Mouse (Mus musculus) hindbrain, embryonic 12.5 days (tissue): ENCODE results near the gene Smarcc2. TPM values are rescaled to one million over a fixed set of nuclear protein-coding genes. Genes with fewer than 3 reads are reported as not detected.
A peak's percentile ranks its signal among the peaks of the same experiment; 100 is the strongest.

Experiments used
- ATAC-seq: fragments of 200-750 bp; cut with Nextera tagmentation; 2 replicates; pipeline ENCODE4 v1.8.0; 2017; ENCODE audit warnings: moderate TSS enrichment; ENCODE audit not compliant: low FRiP score
- H3K27ac ChIP-seq: fragments of 300-500 bp; sonication (generic); 2 replicates; pipeline ENCODE4 v1.5.1; 2016; ENCODE audit warnings: mild to moderate bottlenecking
- H3K27me3 ChIP-seq: fragments of 300-500 bp; sonication (generic); 2 replicates; pipeline ENCODE4 v1.6.1; 2016; ENCODE audit warnings: mild to moderate bottlenecking
- H3K36me3 ChIP-seq: fragments of 300-500 bp; sonication (generic); 2 replicates; pipeline ENCODE4 v1.6.1; 2016; ENCODE audit warnings: mild to moderate bottlenecking
- H3K4me1 ChIP-seq: fragments of 300-500 bp; sonication (generic); 2 replicates; pipeline ENCODE4 v1.6.1; 2016
- H3K4me2 ChIP-seq: fragments of 300-500 bp; sonication (generic); replicated peaks from 2 replicates; pipeline ENCODE4 v1.6.1; 2016; ENCODE audit warnings: mild to moderate bottlenecking
- H3K4me3 ChIP-seq: fragments of 300-500 bp; sonication (generic); 2 replicates; pipeline ENCODE4 v1.5.1; 2016; ENCODE audit warnings: mild to moderate bottlenecking
- H3K9ac ChIP-seq: fragments of 300-500 bp; sonication (generic); 2 replicates; pipeline ENCODE4 v1.6.1; 2016; ENCODE audit warnings: mild to moderate bottlenecking, moderate library complexity
- H3K9me3 ChIP-seq: fragments of 300-500 bp; sonication (generic); replicated peaks from 2 replicates; pipeline ENCODE4 v1.6.1; 2016; ENCODE audit warnings: mild to moderate bottlenecking
- WGBS: fragments of 180-500 bp; shearing (Covaris S2); methylation state at CpG from one replicate; pipeline ENCODE4 v1.1.7; 2016; 5-methylcytosine and 5-hydroxymethylcytosine counted together
- polyA plus RNA-seq: library from polyadenylated mRNA; unstranded; fragments of >200 nt; fragmentation: Nextera tagmentation; extraction: Ambion mirVana; gene quantifications from 2 replicates; pipeline ENCODE4 v1.2.1, GENCODE M21; 2016

Gene Smarcc2
- polyA plus RNA-seq: 195 and 215 TPM in 2 replicates

- under 1% methylated on average over 79 of the region's 86 CpGs for WGBS
- H3K4me3 ChIP-seq: peak within 1 kb of the TSS; percentile 91
- peaks cover 12% of the 10 kb centered on the region for H3K4me1 ChIP-seq
- no peaks in the 10 kb centered on the region for H3K27me3 ChIP-seq
- H3K9me3 ChIP-seq: no peaks in the 10 kb centered on the region
- H3K27ac ChIP-seq: peak within 1 kb of the TSS; percentile 98
- peak; percentile 80 for ATAC-seq
- H3K9ac ChIP-seq: peak within 1 kb of the TSS; percentile 100
- H3K36me3 ChIP-seq: peaks cover 24% of the 10 kb centered on the region
- peak within 1 kb of the TSS; percentile 68 for H3K4me2 ChIP-seq
Observed at GRCm38 (mm10) chr10:128458719-128459408, at the start of gene Smarcc2. TSS of gene Smarcc2 (plus strand) at chr10:128459248.

GRCm38 (mm10) chr10:128409692-128410559, 49.1 kb upstream of the Smarcc2 start:
- peak overlapping the region; percentile 96 for H3K27ac ChIP-seq
- H3K9ac ChIP-seq: peak overlapping the region; percentile 84
- peak overlapping the region; percentile 87 for H3K4me3 ChIP-seq
- peaks cover 31% of the 10 kb centered on the region for H3K36me3 ChIP-seq
- H3K4me2 ChIP-seq: peak overlapping the region; percentile 95
- H3K9me3 ChIP-seq: no peaks in the 10 kb centered on the region
- peak; percentile 88 for ATAC-seq
- WGBS: 6% methylated on average over 36 of the region's 36 CpGs
- H3K4me1 ChIP-seq: peaks cover 44% of the 10 kb centered on the region
- H3K27me3 ChIP-seq: no peaks in the 10 kb centered on the region

GRCm38 (mm10) chr10:128410560-128410845, 48.5 kb upstream of the Smarcc2 start:
- Histone ChIP-seq H3K4me1 (peaks cover 44% of the 10 kb centered on the region), H3K27me3 (no peaks in the 10 kb centered on the region), H3K9me3 (no peaks in the 10 kb centered on the region), H3K4me3 (peak overlapping the region; percentile 87), H3K4me2 (peak overlapping the region; percentile 95), H3K9ac (0 out of 2 replicates have a peak overlapping the region, but pooled peaks have one; percentile 91), H3K27ac (peak overlapping the region; percentile 96), H3K36me3 (peaks cover 31% of the 10 kb centered on the region)
- WGBS: 26% methylated on average over 4 of the region's 4 CpGs
- ATAC-seq: no peak

GRCm38 (mm10) chr10:128411211-128412054, 47.6 kb upstream of the Smarcc2 start, which contains the start of the genes Nabp2 and Rnf41:
TSS of gene Nabp2 (minus strand) at chr10:128411492.
TSS of gene Rnf41 (plus strand) at chr10:128411657.
- Histone ChIP-seq H3K27ac (peak within 1 kb of the TSS; percentile 96), H3K9me3 (no peaks in the 10 kb centered on the region), H3K4me1 (peaks cover 44% of the 10 kb centered on the region), H3K4me3 (peak within 1 kb of the TSS; percentile 87), H3K4me2 (peak within 1 kb of the TSS; percentile 95), H3K36me3 (peaks cover 31% of the 10 kb centered on the region), H3K9ac (peak within 1 kb of the TSS; percentile 91), H3K27me3 (no peaks in the 10 kb centered on the region)
- peak; percentile 90 for ATAC-seq
- 0% methylated on average over 50 of the region's 50 CpGs for WGBS

- H3K4me1 ChIP-seq: peaks cover 44% of the 10 kb centered on the region
- WGBS: 2% methylated on average over 14 of the region's 14 CpGs
- H3K9ac ChIP-seq: peak overlapping the region; percentile 91
- no peaks in the 10 kb centered on the region for H3K27me3 ChIP-seq
- H3K36me3 ChIP-seq: peaks cover 33% of the 10 kb centered on the region
- H3K27ac ChIP-seq: peak overlapping the region; percentile 96
- no peaks in the 10 kb centered on the region for H3K9me3 ChIP-seq
- peak overlapping the region; percentile 87 for H3K4me3 ChIP-seq
- peak overlapping the region; percentile 95 for H3K4me2 ChIP-seq
- no peak for ATAC-seq
Observed at GRCm38 (mm10) chr10:128412055-128412381, 47.0 kb upstream of the Smarcc2 start.

- H3K9me3 ChIP-seq: no peaks in the 10 kb centered on the region
Observed at GRCm38 (mm10) chr10:128412558-128412957, 46.5 kb upstream of the Smarcc2 start.

GRCm38 (mm10) chr10:128413076-128413475, 46.0 kb upstream of the Smarcc2 start:
- H3K36me3 ChIP-seq: peaks cover 37% of the 10 kb centered on the region
- no peak overlapping the region for H3K27ac ChIP-seq
- H3K27me3 ChIP-seq: no peaks in the 10 kb centered on the region
- ATAC-seq: no peak
- peak overlapping the region; percentile 87; the same call in 1 of the 2 replicates for H3K4me3 ChIP-seq
- H3K9me3 ChIP-seq: no peaks in the 10 kb centered on the region
- peak overlapping the region; percentile 91; the same call in 1 of the 2 replicates for H3K9ac ChIP-seq
- peak overlapping the region; percentile 95 for H3K4me2 ChIP-seq
- peaks cover 41% of the 10 kb centered on the region for H3K4me1 ChIP-seq
- WGBS: 77% methylated on average over 1 of the region's 1 CpGs

More at GRCm38 (mm10) chr10:128412558-128412957, 46.5 kb upstream of the Smarcc2 start:
- Histone ChIP-seq H3K27ac (0 out of 2 replicates have a peak overlapping the region, but pooled peaks have one; percentile 96), H3K27me3 (no peaks in the 10 kb centered on the region), H3K4me2 (peak overlapping the region; percentile 95), H3K4me1 (peaks cover 44% of the 10 kb centered on the region), H3K36me3 (peaks cover 38% of the 10 kb centered on the region), H3K4me3 (peak overlapping the region; percentile 87), H3K9ac (peak overlapping the region; percentile 91)
- no peak for ATAC-seq
- WGBS: 65% methylated on average over 1 of the region's 1 CpGs

GRCm38 (mm10) chr10:128414848-128415247, 44.2 kb upstream of the Smarcc2 start:
- 92% methylated on average over 5 of the region's 5 CpGs for WGBS
- Histone ChIP-seq H3K4me2 (no peak overlapping the region), H3K9ac (no peak overlapping the region), H3K4me1 (peaks cover 32% of the 10 kb centered on the region), H3K4me3 (no peak overlapping the region), H3K36me3 (peaks cover 52% of the 10 kb centered on the region), H3K9me3 (no peaks in the 10 kb centered on the region), H3K27ac (no peak overlapping the region), H3K27me3 (no peaks in the 10 kb centered on the region)
- no peak for ATAC-seq

- Histone ChIP-seq H3K27me3 (no peaks in the 10 kb centered on the region), H3K4me1 (no peaks in the 10 kb centered on the region), H3K9me3 (no peaks in the 10 kb centered on the region), H3K4me2 (no peak overlapping the region), H3K27ac (no peak overlapping the region), H3K36me3 (peaks cover 71% of the 10 kb centered on the region), H3K9ac (no peak overlapping the region), H3K4me3 (no peak overlapping the region)
- 93% methylated on average over 5 of the region's 5 CpGs for WGBS
- ATAC-seq: no peak
Observed at GRCm38 (mm10) chr10:128422426-128422825, 36.6 kb upstream of the Smarcc2 start.

GRCm38 (mm10) chr10:128424604-128425003, 34.4 kb upstream of the Smarcc2 start:
- 69% methylated on average over 7 of the region's 7 CpGs for WGBS
- Histone ChIP-seq H3K27me3 (no peaks in the 10 kb centered on the region), H3K36me3 (peaks cover 68% of the 10 kb centered on the region), H3K9me3 (no peaks in the 10 kb centered on the region), H3K4me2 (no peak overlapping the region), H3K27ac (no peak overlapping the region), H3K4me3 (no peak overlapping the region), H3K9ac (no peak overlapping the region), H3K4me1 (no peaks in the 10 kb centered on the region)
- ATAC-seq: no peak

GRCm38 (mm10) chr10:128425260-128425659, 33.8 kb upstream of the Smarcc2 start:
- Histone ChIP-seq H3K4me2 (no peak overlapping the region), H3K4me3 (no peak overlapping the region), H3K27ac (no peak overlapping the region), H3K9me3 (no peaks in the 10 kb centered on the region), H3K36me3 (peaks cover 69% of the 10 kb centered on the region), H3K9ac (no peak overlapping the region), H3K4me1 (no peaks in the 10 kb centered on the region), H3K27me3 (no peaks in the 10 kb centered on the region)
- ATAC-seq: no peak
- WGBS: 95% methylated on average over 3 of the region's 3 CpGs
